Mouse (Mus musculus): ENCODE measurements around the gene Psma1. TPM values are rescaled to one million over a fixed set of nuclear protein-coding genes. Genes with fewer than 3 reads are reported as not detected.

Gene Psma1
- polyA plus RNA-seq, 1 experiment from 2014 or later, result 353 TPM

- H3K27me3 ChIP-seq (ENCODE audit: control insufficient read depth, insufficient read depth, low read length), result no peaks in the 10 kb centered on the region
Observed at GRCm38 (mm10) chr7:114309020-114309419, 33.1 kb upstream of the Psma1 start.

GRCm38 (mm10) chr7:114301293-114301782 lies 25.4 kb upstream of the Psma1 start:
- Histone ChIP-seq H3K9ac (ENCODE audit: low read length) (no peak overlapping the region), H3K9me3 (replicated peaks; ENCODE audit: control insufficient read depth, low read length) (no peaks in the 10 kb centered on the region), H3K27ac (ENCODE audit: low read length) (no peak overlapping the region), H3K4me3 (ENCODE audit: low read length) (no peak overlapping the region), H3K36me3 (ENCODE audit: control insufficient read depth, insufficient read depth) (no peaks in the 10 kb centered on the region), H3K27me3 (ENCODE audit: control insufficient read depth, insufficient read depth, low read length) (no peaks in the 10 kb centered on the region), H3K4me2 (ENCODE audit: low read depth, low read length) (no peak overlapping the region), H3K4me1 (ENCODE audit: control insufficient read depth, insufficient read depth, low read length) (no peaks in the 10 kb centered on the region)
- WGBS, result 27% methylated on average over 4 of the region's 4 CpGs
- no peak for ATAC-seq (replicated peaks; ENCODE audit: extremely low read depth, insufficient read depth, low FRiP score)

More at GRCm38 (mm10) chr7:114309020-114309419, 33.1 kb upstream of the Psma1 start:
- H3K9me3 ChIP-seq (replicated peaks; ENCODE audit: control insufficient read depth, low read length), result no peaks in the 10 kb centered on the region
- H3K9ac ChIP-seq (ENCODE audit: low read length), result no peak overlapping the region
- no peaks in the 10 kb centered on the region for H3K36me3 ChIP-seq (ENCODE audit: control insufficient read depth, insufficient read depth)
- H3K27ac ChIP-seq (ENCODE audit: low read length), result no peak overlapping the region
- WGBS, result 47% methylated on average over 4 of the region's 4 CpGs
- H3K4me2 ChIP-seq (ENCODE audit: low read depth, low read length), result no peak overlapping the region
- ATAC-seq (replicated peaks; ENCODE audit: extremely low read depth, insufficient read depth, low FRiP score), result no peak
- H3K4me3 ChIP-seq (ENCODE audit: low read length), result no peak overlapping the region
- H3K4me1 ChIP-seq (ENCODE audit: control insufficient read depth, insufficient read depth, low read length), result peaks cover 7% of the 10 kb centered on the region

GRCm38 (mm10) chr7:114300782-114301181 lies 24.9 kb upstream of the Psma1 start:
- no peaks in the 10 kb centered on the region for H3K9me3 ChIP-seq (replicated peaks; ENCODE audit: control insufficient read depth, low read length)
- ATAC-seq (replicated peaks; ENCODE audit: extremely low read depth, insufficient read depth, low FRiP score), result no peak
- WGBS, result 78% methylated on average over 2 of the region's 2 CpGs
- H3K4me1 ChIP-seq (ENCODE audit: control insufficient read depth, insufficient read depth, low read length), result no peaks in the 10 kb centered on the region
- no peak overlapping the region for H3K4me3 ChIP-seq (ENCODE audit: low read length)
- no peaks in the 10 kb centered on the region for H3K27me3 ChIP-seq (ENCODE audit: control insufficient read depth, insufficient read depth, low read length)
- H3K27ac ChIP-seq (ENCODE audit: low read length), result no peak overlapping the region
- H3K36me3 ChIP-seq (ENCODE audit: control insufficient read depth, insufficient read depth), result no peaks in the 10 kb centered on the region
- no peak overlapping the region for H3K9ac ChIP-seq (ENCODE audit: low read length)
- no peak overlapping the region for H3K4me2 ChIP-seq (ENCODE audit: low read depth, low read length)

GRCm38 (mm10) chr7:114299247-114299646 lies 23.3 kb upstream of the Psma1 start:
- H3K4me2 ChIP-seq (ENCODE audit: low read depth, low read length), result no peak overlapping the region
- no peak overlapping the region for H3K9ac ChIP-seq (ENCODE audit: low read length)
- H3K36me3 ChIP-seq (ENCODE audit: control insufficient read depth, insufficient read depth), result no peaks in the 10 kb centered on the region
- no peaks in the 10 kb centered on the region for H3K27me3 ChIP-seq (ENCODE audit: control insufficient read depth, insufficient read depth, low read length)
- no peak overlapping the region for H3K4me3 ChIP-seq (ENCODE audit: low read length)
- H3K9me3 ChIP-seq (replicated peaks; ENCODE audit: control insufficient read depth, low read length), result no peaks in the 10 kb centered on the region
- no peaks in the 10 kb centered on the region for H3K4me1 ChIP-seq (ENCODE audit: control insufficient read depth, insufficient read depth, low read length)
- H3K27ac ChIP-seq (ENCODE audit: low read length), result no peak overlapping the region
- 46% methylated on average over 4 of the region's 4 CpGs for WGBS
- no peak for ATAC-seq (replicated peaks; ENCODE audit: extremely low read depth, insufficient read depth, low FRiP score)

- H3K27ac ChIP-seq (ENCODE audit: low read length), result no peak overlapping the region
- no peak overlapping the region for H3K4me3 ChIP-seq (ENCODE audit: low read length)
- H3K27me3 ChIP-seq (ENCODE audit: control insufficient read depth, insufficient read depth, low read length), result no peaks in the 10 kb centered on the region
- no peak overlapping the region for H3K4me2 ChIP-seq (ENCODE audit: low read depth, low read length)
- H3K9me3 ChIP-seq (replicated peaks; ENCODE audit: control insufficient read depth, low read length), result no peaks in the 10 kb centered on the region
- H3K36me3 ChIP-seq (ENCODE audit: control insufficient read depth, insufficient read depth), result no peaks in the 10 kb centered on the region
- no peak overlapping the region for H3K9ac ChIP-seq (ENCODE audit: low read length)
- no peak for ATAC-seq (replicated peaks; ENCODE audit: extremely low read depth, insufficient read depth, low FRiP score)
- WGBS, result 83% methylated on average over 5 of the region's 5 CpGs
- H3K4me1 ChIP-seq (ENCODE audit: control insufficient read depth, insufficient read depth, low read length), result peaks cover 8% of the 10 kb centered on the region; the same call in 1 of the 2 replicates
Observed at GRCm38 (mm10) chr7:114294698-114295097, 18.8 kb upstream of the Psma1 start.

GRCm38 (mm10) chr7:114293903-114294302 lies 18.0 kb upstream of the Psma1 start:
- Histone ChIP-seq H3K4me2 (ENCODE audit: low read depth, low read length) (no peak overlapping the region), H3K36me3 (ENCODE audit: control insufficient read depth, insufficient read depth) (no peaks in the 10 kb centered on the region), H3K9ac (ENCODE audit: low read length) (no peak overlapping the region), H3K4me1 (ENCODE audit: control insufficient read depth, insufficient read depth, low read length) (peaks cover 8% of the 10 kb centered on the region; the same call in 1 of the 2 replicates), H3K27ac (ENCODE audit: low read length) (no peak overlapping the region), H3K4me3 (ENCODE audit: low read length) (no peak overlapping the region), H3K9me3 (replicated peaks; ENCODE audit: control insufficient read depth, low read length) (no peaks in the 10 kb centered on the region), H3K27me3 (ENCODE audit: control insufficient read depth, insufficient read depth, low read length) (no peaks in the 10 kb centered on the region)
- 73% methylated on average over 5 of the region's 5 CpGs for WGBS
- ATAC-seq (replicated peaks; ENCODE audit: extremely low read depth, insufficient read depth, low FRiP score), result no peak

GRCm38 (mm10) chr7:114292501-114292971 lies 16.6 kb upstream of the Psma1 start:
- 6% methylated on average over 12 of the region's 12 CpGs for WGBS
- H3K4me1 ChIP-seq (ENCODE audit: control insufficient read depth, insufficient read depth, low read length), result peaks cover 8% of the 10 kb centered on the region; the same call in 1 of the 2 replicates
- no peaks in the 10 kb centered on the region for H3K36me3 ChIP-seq (ENCODE audit: control insufficient read depth, insufficient read depth)
- no peaks in the 10 kb centered on the region for H3K9me3 ChIP-seq (replicated peaks; ENCODE audit: control insufficient read depth, low read length)
- no peaks in the 10 kb centered on the region for H3K27me3 ChIP-seq (ENCODE audit: control insufficient read depth, insufficient read depth, low read length)
- H3K9ac ChIP-seq (ENCODE audit: low read length), result peak overlapping the region; percentile 68
- ATAC-seq (replicated peaks; ENCODE audit: extremely low read depth, insufficient read depth, low FRiP score), result peak; percentile 56; the same call in 1 of the 2 replicates
- H3K4me3 ChIP-seq (ENCODE audit: low read length), result peak overlapping the region; percentile 51
- H3K27ac ChIP-seq (ENCODE audit: low read length), result peak overlapping the region; percentile 76
- H3K4me2 ChIP-seq (ENCODE audit: low read depth, low read length), result peak overlapping the region; percentile 61

GRCm38 (mm10) chr7:114291461-114292335 lies 15.8 kb upstream of the Psma1 start:
- Histone ChIP-seq H3K36me3 (ENCODE audit: control insufficient read depth, insufficient read depth) (no peaks in the 10 kb centered on the region), H3K9me3 (replicated peaks; ENCODE audit: control insufficient read depth, low read length) (no peaks in the 10 kb centered on the region), H3K4me3 (ENCODE audit: low read length) (no peak overlapping the region), H3K4me1 (ENCODE audit: control insufficient read depth, insufficient read depth, low read length) (peaks cover 8% of the 10 kb centered on the region; the same call in 1 of the 2 replicates), H3K27me3 (ENCODE audit: control insufficient read depth, insufficient read depth, low read length) (no peaks in the 10 kb centered on the region), H3K27ac (ENCODE audit: low read length) (peak overlapping the region; percentile 66), H3K9ac (ENCODE audit: low read length) (peak overlapping the region; percentile 68), H3K4me2 (ENCODE audit: low read depth, low read length) (peak overlapping the region; percentile 61; the same call in 1 of the 2 replicates)
- WGBS, result 45% methylated on average over 15 of the region's 15 CpGs
- ATAC-seq (replicated peaks; ENCODE audit: extremely low read depth, insufficient read depth, low FRiP score), result no peak; the same call in 1 of the 2 replicates

- H3K27me3 ChIP-seq (ENCODE audit: control insufficient read depth, insufficient read depth, low read length), result no peaks in the 10 kb centered on the region
- H3K27ac ChIP-seq (ENCODE audit: low read length), result no peak overlapping the region
- no peaks in the 10 kb centered on the region for H3K36me3 ChIP-seq (ENCODE audit: control insufficient read depth, insufficient read depth)
- H3K4me3 ChIP-seq (ENCODE audit: low read length), result no peak overlapping the region
- H3K4me2 ChIP-seq (ENCODE audit: low read depth, low read length), result no peak overlapping the region
- H3K9me3 ChIP-seq (replicated peaks; ENCODE audit: control insufficient read depth, low read length), result no peaks in the 10 kb centered on the region
- H3K9ac ChIP-seq (ENCODE audit: low read length), result no peak overlapping the region
- peaks cover 8% of the 10 kb centered on the region; the same call in 1 of the 2 replicates for H3K4me1 ChIP-seq (ENCODE audit: control insufficient read depth, insufficient read depth, low read length)
- ATAC-seq (replicated peaks; ENCODE audit: extremely low read depth, insufficient read depth, low FRiP score), result no peak
- WGBS, result 69% methylated on average over 5 of the region's 5 CpGs
Observed at GRCm38 (mm10) chr7:114290078-114290506, 14.2 kb upstream of the Psma1 start.

All from heart, embryonic 16.5 days (tissue).